Mouse (Mus musculus) NIH3T3 (cell line): ENCODE measurements at regions not wholly inside any gene's neighbourhood (a gene's known extent, or its start where the extent isn't known, plus 50 kb on each side); places are given as distances from the start of the nearest gene placed in this dataset.

Experiments
- DNase-seq: peaks from one replicate; pipeline ENCODE4 v3.0.0-alpha.2; 2012; ENCODE audit warnings: low read depth

GRCm38 (mm10) chr19:26258677-26259076, 346.2 kb upstream of the Smarca2 start:
- no peak for DNase-seq

GRCm38 (mm10) chr19:26261530-26261929, 343.3 kb upstream of the Smarca2 start:
- no peak for DNase-seq

GRCm38 (mm10) chr19:26296360-26296759, 308.5 kb upstream of the Smarca2 start:
- no peak for DNase-seq

GRCm38 (mm10) chr19:26308477-26309135, 296.2 kb upstream of the Smarca2 start:
- DNase-seq, result no peak

- no peak for DNase-seq
Measured at GRCm38 (mm10) chr19:26318977-26319376, 285.9 kb upstream of the Smarca2 start.

- no peak for DNase-seq
Measured at GRCm38 (mm10) chr19:26323682-26324081, 281.2 kb upstream of the Smarca2 start.

- no peak for DNase-seq
Measured at GRCm38 (mm10) chr19:26339120-26339519, 265.7 kb upstream of the Smarca2 start.

- no peak for DNase-seq
Measured at GRCm38 (mm10) chr19:26340155-26340554, 264.7 kb upstream of the Smarca2 start.

GRCm38 (mm10) chr19:26355054-26355453, 249.8 kb upstream of the Smarca2 start:
- DNase-seq, result no peak

- no peak for DNase-seq
Measured at GRCm38 (mm10) chr19:26383961-26384381, 220.9 kb upstream of the Smarca2 start.

GRCm38 (mm10) chr19:26386075-26386474, 218.8 kb upstream of the Smarca2 start:
- DNase-seq, result no peak

GRCm38 (mm10) chr19:26412684-26413083, 192.2 kb upstream of the Smarca2 start:
- no peak for DNase-seq

- no peak for DNase-seq
Measured at GRCm38 (mm10) chr19:26414476-26415024, 190.3 kb upstream of the Smarca2 start.

GRCm38 (mm10) chr19:26419781-26420180, 185.1 kb upstream of the Smarca2 start:
- DNase-seq, result no peak

- no peak for DNase-seq
Measured at GRCm38 (mm10) chr19:26439163-26439562, 165.7 kb upstream of the Smarca2 start.

- no peak for DNase-seq
Measured at GRCm38 (mm10) chr19:26445309-26445708, 159.5 kb upstream of the Smarca2 start.

GRCm38 (mm10) chr19:26447427-26448023, 157.3 kb upstream of the Smarca2 start:
- no peak for DNase-seq

- no peak for DNase-seq
Measured at GRCm38 (mm10) chr19:26461712-26462111, 143.1 kb upstream of the Smarca2 start.

GRCm38 (mm10) chr19:26465228-26465627, 139.6 kb upstream of the Smarca2 start:
- DNase-seq, result peak; percentile 15

- no peak for DNase-seq
Measured at GRCm38 (mm10) chr19:26466244-26466643, 138.6 kb upstream of the Smarca2 start.

- no peak for DNase-seq
Measured at GRCm38 (mm10) chr19:26467179-26467651, 137.6 kb upstream of the Smarca2 start.

- DNase-seq, result no peak
Measured at GRCm38 (mm10) chr19:26472659-26473058, 132.2 kb upstream of the Smarca2 start.

- no peak for DNase-seq
Measured at GRCm38 (mm10) chr19:26473211-26473610, 131.6 kb upstream of the Smarca2 start.
